Mouse (Mus musculus) thymus, adult 18-20 months (tissue): Measurements from ENCODE around the gene Tmem144.

Experiments
- DNase-seq, 2 experiments: peaks; one replicate each; pipeline ENCODE4 v3.0.0; 2022; ENCODE audit warnings: mixed read lengths in 2 of 2

The Tmem144 gene

DNA sequence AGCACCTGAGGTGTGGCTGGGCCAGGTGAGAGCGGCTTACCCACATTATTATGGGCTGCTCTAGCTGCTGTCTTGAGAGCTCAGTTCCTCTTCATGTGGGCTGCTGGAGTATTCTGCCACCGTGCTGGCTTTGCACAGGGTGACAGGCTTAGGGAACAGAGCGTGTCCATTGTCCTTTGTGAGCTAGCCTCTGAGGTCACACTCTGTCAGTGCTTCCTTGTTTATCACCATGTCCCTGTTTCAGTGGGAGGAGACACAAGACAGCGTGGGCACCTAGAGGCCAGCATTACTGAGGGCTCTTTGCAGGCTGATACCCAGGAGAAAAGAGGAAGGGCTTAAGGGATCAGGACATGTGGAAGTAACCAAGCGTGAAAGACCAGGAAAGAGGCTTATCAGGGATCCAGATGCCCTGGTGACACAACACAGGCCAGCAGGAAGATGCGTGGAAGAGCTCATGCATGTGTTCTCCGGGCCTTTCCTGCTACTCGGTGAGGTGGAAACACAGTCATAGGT lies at the start of gene Tmem144:
TSS of gene Tmem144 (minus strand) at position 120 of the 513 bp plus-strand sequence.
- no peak for DNase-seq

DNA sequence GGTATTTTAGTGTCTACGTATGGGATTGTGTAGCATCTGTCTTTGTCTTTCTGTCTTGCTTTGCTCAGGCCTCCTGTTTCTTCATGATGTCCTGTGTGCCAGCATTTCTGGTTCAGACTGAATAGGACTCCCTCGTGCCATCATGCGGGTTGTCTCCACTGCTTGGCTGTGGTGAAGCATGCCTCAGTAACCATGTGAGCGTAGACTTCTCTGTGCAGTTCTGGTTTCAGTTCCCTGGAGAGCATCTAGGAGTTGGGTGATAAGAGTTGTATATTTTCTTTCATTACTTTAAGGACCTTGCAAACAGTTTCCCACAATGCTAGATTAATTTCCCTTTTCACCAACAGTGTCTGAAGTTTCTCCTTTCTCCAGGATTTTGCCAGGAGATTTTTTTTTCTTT lies 49.2 kb upstream of the Tmem144 start:
- DNase-seq, result no peak

DNA sequence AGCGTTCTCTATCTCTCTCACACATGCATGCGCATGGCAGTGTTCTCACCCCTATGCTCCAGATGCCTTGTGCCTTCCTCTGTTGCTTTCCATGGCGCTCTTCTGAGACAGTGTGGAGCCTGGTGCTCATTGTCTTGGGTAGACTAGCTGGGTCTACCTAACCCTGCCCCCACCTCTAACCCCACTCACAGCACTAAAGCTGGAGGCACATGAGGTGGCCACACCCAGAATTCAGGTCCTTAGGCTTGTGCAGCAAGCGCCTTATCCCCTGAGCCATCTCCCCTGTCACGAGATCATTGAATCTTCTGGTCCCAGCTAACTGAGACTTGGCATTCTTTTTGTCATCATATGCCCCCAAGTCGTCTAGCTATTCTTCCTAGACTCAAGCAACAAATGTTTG lies 48.7 kb upstream of the Tmem144 start:
- DNase-seq, result no peak

DNA sequence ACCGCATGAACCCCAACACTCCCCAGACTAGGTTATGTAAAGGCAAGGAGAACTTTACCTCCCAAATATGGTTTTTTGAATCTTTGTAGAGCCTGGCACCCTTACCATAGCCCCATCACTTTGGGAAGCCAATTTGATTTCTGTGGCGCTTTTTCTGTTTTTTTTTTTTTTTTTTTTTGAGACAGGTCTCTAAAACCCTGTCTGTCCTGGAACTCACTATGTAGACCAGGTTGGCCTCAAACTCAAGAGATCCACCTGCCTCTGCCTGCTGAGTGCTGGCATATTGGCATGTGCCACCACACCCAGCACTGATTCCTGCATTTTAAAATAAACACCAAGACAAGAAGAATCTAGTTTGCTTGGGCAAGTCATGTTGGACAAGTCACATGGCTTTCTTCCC lies 47.9 kb upstream of the Tmem144 start:
- no peak for DNase-seq

GRCm38 (mm10) chr3:79899906-79900305 lies 47.3 kb upstream of the Tmem144 start:
- no peak for DNase-seq

DNA sequence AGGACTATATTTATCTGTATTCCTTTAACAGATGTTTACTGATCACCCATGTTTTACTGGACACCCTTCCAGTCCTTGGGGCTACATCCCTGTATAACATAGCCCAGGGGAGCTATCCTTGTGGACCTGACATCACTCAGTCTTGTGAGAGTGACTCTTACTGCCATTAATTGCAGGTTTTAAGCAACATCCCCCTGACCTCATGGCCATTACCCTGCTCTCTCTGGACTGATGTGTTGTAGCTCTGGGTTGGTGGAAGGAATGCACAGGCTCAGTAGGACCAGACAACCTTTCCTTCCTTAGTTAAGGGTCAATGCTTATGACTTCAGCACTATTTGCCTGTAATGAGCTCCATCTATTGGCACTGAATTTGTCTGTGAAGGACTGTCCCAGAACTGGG lies 45.9 kb upstream of the Tmem144 start:
- DNase-seq, result no peak

GRCm38 (mm10) chr3:79897534-79898370 lies 45.2 kb upstream of the Tmem144 start:
- DNase-seq, result no peak

DNA sequence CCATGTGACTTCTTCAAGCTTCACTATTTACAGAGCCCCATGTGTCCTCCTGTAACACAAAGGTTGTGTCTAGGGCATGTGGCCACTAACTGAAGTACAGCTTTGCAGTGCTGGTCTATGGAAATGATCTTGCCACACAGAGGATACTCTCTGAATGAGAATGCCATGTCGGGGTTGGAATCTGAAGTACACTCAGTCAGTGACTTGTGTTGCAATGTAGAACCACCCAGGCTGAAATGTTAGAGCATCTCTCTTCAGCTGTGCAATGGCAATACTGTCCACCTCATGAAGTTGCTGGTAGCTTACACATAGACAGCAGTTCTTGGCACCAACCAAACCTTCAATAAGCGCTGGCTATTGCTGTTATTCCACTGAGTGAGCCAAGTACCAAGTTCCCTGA lies 35.4 kb upstream of the Tmem144 start:
- no peak for DNase-seq

GRCm38 (mm10) chr3:79887161-79887855 lies 34.7 kb upstream of the Tmem144 start:
- DNase-seq, result no peak

DNA sequence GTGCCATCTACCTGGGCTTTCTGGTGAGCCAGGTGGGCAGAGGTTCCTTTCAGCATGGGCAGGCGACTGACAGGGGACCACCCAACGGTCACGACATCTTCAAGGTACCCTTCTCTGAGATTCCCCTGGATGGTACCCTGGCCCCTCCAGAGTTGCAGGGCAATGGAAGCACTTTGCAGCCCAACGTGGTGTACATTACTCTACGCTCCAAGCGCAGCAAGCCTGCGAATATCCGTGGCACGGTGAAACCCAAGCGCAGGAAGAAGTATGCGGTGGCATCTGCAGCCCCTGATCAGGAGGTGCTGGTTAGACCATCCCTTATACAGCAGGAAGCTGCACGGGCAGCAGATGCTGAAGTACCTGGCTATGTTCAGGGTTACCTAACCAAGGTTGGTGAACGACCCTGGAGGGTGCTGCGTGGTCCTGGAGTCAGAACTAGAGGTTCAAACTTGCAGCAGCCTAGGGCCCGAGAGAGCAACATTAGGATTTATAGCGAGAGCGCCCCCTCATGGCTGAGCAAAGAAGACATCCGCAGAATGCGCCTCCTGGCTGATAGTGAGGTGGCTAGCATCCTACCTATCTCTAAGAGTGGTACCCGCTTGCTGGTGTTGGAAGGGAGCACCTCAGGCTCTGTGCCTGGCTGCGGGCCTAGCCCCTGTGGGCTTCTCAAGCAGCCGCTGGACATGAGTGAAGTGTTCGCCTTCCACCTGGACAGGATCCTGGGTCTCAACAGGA lies 34.0 kb upstream of the Tmem144 start:
- no peak for DNase-seq

GRCm38 (mm10) chr3:79885686-79886356 lies 33.2 kb upstream of the Tmem144 start:
- no peak for DNase-seq

DNA sequence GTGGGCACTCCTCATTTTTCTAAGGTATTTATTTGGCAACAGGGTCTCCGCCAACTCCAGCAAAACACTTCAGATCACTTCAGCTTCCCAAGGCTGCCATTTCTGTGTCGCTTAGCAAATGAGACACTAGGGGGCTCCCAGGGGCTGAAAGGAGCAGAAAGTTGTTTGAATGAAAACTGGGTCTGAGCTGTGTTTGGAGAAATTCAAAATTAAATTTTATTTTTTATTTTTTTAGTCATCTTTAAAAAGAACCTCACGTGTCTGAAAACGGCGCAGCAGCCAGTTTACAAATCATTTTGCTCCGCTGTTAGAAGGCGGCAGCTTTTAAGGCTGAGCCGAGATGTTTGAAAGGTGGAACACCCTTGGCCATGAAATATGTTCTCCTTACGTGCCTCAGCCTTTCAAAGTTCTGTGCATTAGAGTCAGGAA lies 32.2 kb upstream of the Tmem144 start:
- DNase-seq, result no peak

- no peak for DNase-seq
Observed at GRCm38 (mm10) chr3:79884305-79884704, 31.7 kb upstream of the Tmem144 start, which contains the start of gene Fam198b. Fam198b (plus strand) TSS chr3:79884533.

DNA sequence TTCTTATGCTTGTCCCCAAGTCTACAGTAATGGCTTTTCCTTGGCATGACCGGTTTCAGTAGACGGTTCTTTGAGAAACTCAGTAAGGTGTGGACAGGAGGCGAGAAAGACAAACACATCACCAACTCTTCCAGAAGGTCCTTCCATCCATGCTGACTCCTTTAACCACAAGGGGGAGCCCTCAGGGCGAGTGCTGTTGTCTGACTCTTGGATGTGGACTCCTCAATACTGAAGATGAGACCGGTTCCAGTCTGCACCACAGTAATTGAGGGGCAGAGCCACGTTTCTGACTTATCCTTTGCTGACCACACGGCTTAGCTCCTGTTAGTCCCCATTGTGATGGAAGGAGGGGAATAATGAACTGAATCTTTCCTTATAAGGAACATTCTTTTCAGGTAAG lies 30.5 kb upstream of the Tmem144 start:
- peak; percentile 5 to 7 for DNase-seq

- no peak for DNase-seq
Observed at GRCm38 (mm10) chr3:79881645-79882044, 29.1 kb upstream of the Tmem144 start.

DNA sequence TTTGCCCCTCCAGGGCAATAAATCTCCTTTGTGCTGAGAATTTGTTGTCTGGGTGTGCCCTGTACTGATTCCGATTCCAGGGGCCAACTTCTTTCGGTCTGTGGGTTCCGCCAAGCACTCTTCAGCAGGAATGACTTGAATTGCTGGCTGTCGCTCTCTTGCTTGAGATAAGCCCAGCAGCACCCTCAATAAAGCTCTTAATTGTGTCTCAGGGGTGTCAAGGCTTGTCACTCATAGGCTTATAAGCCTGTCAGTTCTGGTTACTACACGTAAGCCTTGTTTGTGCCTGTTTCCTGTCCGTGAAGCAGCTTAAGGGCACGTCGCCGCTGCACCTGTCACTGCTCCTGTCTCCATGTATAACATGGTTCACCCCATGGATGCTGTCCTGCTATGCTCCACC lies 26.7 kb upstream of the Tmem144 start:
- no peak for DNase-seq

- no peak for DNase-seq
Observed at GRCm38 (mm10) chr3:79878350-79878749, 25.8 kb upstream of the Tmem144 start.

DNA sequence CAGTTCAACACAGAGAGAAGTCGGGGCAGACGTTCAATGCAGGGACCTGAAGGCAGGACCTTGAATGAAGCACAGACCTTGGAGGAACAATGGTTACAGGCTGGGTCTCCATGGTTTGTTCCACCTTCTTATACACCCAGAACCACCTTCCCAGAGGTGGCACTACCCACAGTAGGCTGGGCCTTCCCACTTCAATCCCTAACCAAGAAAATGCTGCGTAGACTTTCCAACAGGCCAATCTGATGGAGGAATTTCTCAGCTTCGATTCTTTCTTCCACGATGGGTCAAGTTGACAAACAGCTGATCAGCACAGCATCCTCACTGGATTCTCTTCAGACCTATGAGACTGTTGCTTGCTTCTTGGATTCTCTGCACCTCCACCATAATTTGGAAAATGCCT lies 22.9 kb upstream of the Tmem144 start:
- no peak for DNase-seq

DNA sequence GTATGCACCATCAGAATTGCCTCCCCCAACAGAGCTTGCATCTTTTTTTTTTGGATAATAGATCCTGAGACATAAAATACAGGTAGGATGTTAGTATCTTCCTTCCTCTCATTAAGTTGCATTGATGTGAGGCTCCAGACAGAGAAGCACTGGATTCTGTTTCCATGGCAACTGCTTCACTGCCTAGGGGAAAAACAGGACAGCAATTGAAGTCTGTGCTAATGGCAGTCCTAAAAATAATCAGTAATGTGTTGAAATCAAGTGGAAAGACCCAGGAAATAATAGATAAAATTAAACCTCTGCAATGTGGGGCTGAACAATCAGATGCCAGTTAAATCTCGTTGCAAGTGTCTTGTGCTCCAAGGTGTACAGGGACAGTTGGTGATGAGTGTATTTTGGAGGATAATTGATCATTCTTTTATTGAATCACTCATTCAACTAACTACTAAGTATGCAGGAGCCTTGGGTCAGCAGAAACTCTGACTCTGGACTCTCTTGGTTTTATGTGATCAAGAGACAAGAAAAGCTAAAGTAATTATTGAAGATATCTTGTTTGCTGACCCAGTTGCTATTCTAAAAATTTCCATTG lies 14.6 kb upstream of the Tmem144 start:
- DNase-seq, result no peak

DNA sequence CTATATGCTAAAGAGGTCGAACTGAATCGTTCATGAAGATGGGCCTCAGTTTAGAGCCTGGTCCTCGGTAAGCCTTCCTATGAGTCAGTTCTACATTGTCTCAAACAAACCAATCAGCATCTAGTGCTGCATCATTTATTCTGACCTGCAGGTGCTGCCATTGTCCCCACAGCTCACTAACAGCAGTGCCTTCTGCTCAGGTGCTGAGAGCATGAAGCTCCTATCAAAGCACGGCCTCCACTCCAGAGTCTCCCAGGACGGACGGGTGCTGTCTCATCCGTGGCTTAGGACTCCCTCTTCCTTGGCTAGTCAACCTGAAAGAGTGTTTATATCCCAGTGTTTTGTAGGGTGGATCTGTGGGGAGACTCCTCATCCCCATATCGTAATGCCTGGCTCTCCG lies 14.0 kb upstream of the Tmem144 start:
- no peak for DNase-seq

GRCm38 (mm10) chr3:79866089-79866488 lies 13.5 kb upstream of the Tmem144 start:
- no peak for DNase-seq

GRCm38 (mm10) chr3:79864824-79865223 lies 12.3 kb upstream of the Tmem144 start:
- DNase-seq, result no peak
